Mouse (Mus musculus): ENCODE measurements around the gene Rai14.

The Rai14 gene

DNA sequence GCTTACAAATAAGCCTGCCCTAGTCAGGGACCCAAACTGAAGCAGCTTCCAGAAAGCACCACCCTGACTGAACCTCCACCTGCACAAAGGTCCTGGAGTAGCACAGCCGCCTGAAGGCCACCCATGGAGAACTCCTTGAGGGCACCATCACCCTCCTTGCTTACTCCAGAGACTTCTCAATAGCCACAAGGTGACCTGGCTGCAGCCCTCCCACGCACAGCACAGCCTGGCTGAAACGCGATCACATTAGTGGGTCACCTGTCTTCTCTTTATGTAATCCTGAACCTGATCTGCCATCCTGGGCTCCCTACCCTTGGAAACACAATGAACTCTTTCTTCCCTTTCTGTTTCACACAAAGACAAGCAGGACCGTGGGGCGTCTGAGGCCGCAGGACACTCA, 27.1 kb downstream of the Rai14 start:
- DNase-seq: no peak

GRCm38 (mm10) chr15:10685692-10686430, 28.6 kb downstream of the Rai14 start:
- DNase-seq: peak in 1 of 2 experiments; percentile 13

GRCm38 (mm10) chr15:10683687-10684203, 30.7 kb downstream of the Rai14 start:
- DNase-seq: no peak

- no peak for DNase-seq
These were observed 33.9 kb downstream of the Rai14 start for GRCm38 (mm10) chr15:10680514-10680913.

DNA sequence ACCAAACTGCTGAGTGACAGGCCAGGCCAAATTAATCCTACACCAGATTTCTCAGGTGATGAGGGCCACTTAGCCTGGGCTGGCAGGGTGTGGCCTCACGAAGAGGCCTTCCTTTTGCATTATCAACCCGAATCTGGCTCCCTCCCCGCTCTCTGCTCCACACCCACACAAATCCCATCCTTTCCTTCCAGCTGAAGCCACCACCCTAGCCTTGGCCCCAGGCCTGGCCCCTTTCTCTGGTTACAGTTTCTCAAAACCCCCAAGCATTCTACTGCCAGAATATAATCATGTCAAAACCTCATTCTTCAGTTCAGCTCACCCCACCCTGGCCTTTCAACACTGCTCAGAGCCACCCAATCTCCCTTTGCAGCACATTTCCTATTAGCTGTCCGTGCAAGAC, 34.9 kb downstream of the Rai14 start:
- DNase-seq: no peak

- DNase-seq: no peak
These were observed 38.6 kb downstream of the Rai14 start for GRCm38 (mm10) chr15:10675801-10676200.

- no peak for DNase-seq
These were observed 41.5 kb downstream of the Rai14 start for GRCm38 (mm10) chr15:10672880-10673279.

GRCm38 (mm10) chr15:10671868-10672267, 42.6 kb downstream of the Rai14 start:
- no peak for DNase-seq

DNA sequence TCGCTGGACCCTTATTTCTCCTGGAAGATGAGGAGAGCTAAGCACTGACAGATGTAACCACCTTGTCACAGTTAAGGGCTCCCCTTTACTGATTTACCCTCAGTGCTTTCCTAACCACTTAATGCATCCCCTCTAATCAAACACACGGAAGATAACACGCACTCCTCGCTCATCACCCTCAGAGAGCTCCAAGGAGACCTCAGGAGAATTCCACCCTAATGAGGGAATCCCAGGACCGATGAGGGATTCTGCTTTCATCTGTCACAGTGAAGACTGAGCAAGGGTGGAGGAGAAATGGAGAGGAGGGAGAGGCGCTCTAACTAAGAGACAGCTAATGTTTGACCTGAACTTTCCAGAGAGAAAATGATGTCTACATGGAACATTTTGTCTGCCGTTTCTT, 44.3 kb downstream of the Rai14 start:
- no peak for DNase-seq

GRCm38 (mm10) chr15:10668120-10668900, 46.1 kb downstream of the Rai14 start:
- DNase-seq: no peak

GRCm38 (mm10) chr15:10665816-10666215, 48.6 kb downstream of the Rai14 start:
- DNase-seq: no peak

GRCm38 (mm10) chr15:10664529-10664898, 49.9 kb downstream of the Rai14 start:
- no peak for DNase-seq

DNA sequence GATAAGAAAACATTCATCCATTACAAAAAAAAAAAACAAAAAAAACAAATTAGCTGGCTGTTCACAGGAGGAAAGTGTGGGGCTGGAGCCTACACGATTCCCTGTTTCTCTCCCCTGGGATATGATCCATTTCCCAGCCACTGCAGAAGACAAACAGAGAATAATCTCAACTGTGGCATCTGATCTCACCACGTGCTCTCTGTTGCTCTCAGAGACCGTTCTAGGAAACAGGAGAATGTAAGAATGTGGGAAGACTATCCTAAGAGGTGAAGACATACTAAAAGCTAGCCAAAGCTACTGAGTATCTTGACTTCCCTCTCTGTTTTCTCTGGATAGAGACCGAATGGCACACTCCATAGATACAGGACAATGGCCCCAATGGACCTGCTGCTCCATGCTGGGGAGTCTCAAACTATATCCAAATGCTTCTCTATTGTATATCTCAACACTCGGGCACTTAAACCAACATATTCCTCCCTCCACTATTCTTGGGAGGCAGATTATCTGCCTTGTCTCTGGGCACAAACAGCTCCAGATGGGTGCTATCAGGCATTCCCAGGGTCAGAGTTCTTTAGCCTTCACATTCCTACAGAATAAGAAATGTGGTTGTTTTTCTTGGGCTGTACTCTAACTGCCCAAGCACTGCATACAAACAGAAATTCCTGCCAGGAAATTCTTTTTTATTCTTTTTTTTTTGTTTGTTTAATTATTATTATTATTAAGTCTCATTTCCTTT, 50.5 kb downstream of the Rai14 start:
- no peak for DNase-seq

- DNase-seq: no peak
These were observed 52.3 kb downstream of the Rai14 start for GRCm38 (mm10) chr15:10661961-10662606.

GRCm38 (mm10) chr15:10658803-10659202, 55.6 kb downstream of the Rai14 start:
- no peak for DNase-seq

- DNase-seq: no peak
These were observed 58.3 kb downstream of the Rai14 start for GRCm38 (mm10) chr15:10656146-10656545.

DNA sequence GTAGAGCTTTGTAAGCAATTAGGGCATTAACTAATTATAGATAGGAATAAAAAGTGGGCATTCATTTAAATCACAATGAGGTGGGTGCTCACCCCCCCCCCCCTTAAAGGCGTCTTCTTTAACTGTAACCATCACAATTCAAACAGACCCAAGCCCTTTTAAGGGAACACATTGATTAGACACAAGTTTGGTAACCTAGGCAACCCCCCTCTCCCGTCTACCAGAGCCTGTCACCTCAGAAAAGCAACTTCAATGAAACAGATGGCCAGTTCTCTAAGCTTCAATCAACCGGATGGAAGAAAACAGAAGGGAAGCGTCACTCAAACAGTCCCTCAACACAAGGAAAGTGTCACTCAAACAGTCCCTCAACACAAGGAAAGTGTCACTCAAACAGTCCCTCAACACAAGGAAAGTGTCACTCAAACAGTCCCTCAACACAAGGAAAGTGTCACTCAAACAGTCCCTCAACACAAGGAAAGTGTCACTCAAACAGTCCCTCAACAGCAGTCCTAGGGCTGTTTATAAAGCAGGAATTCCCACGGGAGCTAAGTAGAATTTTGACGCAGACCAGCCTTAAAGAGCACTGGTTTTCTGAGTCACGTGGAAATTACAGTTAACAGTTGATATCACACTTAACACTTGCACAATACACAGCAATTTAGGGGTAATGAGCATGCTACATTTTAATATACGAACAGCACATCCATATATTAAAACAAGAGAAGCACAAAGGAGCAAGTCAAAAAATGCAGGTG, 59.1 kb downstream of the Rai14 start:
- DNase-seq: no peak

- no peak for DNase-seq
These were observed 59.7 kb downstream of the Rai14 start for GRCm38 (mm10) chr15:10654696-10655095.

DNA sequence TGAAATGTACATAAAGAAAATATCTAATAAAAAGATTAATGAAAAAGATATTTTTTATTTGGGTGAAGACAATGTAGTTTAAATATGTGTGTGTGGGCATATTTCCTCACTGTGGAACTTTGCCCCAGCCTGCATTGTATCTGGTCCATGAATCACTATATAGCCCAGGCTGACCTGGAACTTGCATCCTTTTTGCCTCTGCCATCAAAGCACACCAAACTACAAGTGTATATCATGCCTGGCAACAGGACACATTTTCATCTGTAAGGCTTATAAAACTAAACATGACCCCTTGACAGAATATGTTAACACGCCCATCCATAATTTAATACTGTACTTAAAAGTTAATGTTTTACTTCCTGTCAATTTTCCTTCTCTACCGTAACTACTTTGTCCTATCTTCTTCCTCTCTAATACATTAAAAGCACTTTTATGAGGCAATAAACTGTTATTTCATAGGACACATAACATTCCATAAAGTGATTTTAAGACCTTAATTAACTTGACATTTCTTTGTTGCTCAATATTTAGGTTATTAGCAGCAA, 61.4 kb downstream of the Rai14 start:
- DNase-seq: no peak

GRCm38 (mm10) chr15:10648372-10649109, 65.9 kb downstream of the Rai14 start:
- no peak for DNase-seq

- DNase-seq: no peak
These were observed 68.1 kb downstream of the Rai14 start for GRCm38 (mm10) chr15:10646297-10646696.
